Mouse (Mus musculus): ENCODE measurements at regions not wholly inside any gene's neighbourhood (a gene's known extent, or its start where the extent isn't known, plus 50 kb on each side); places are given as distances from the start of the nearest gene placed in this dataset.

DNA sequence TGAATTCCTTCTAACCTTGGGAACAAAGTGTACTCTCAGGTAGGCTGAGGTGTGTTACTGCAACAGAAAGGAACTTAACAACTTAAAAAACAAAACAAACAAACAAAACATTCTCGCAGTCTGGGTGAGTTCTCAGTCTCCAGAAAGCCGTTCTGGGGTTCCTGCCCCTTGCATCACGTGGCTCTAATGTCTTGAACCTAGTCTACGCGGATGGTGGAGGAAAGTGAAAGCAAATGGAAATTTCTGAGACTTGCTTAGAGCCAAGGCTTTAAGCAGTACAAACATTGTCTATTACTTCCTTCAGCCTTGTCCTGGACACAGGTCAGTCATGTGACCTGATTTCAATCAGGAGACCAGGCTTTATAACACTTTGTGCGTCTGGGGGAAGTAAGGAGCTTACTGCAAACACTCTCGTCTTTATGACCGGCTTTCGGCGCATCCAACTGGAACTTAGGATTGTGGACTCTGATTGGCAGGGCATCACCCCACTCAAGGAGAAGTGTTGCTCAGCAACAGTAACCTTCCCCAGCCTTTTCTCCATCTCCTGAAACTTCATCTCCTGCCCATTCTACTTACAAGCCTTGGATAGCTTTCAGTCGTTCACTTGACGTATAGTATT, 125.9 kb upstream of the Gnao1 start:
- TF ChIP-seq CTCF (IDR thresholded peaks at IDR 0.05; ENCODE audit: extremely low read depth, insufficient read length, insufficient replicate concordance, low read depth, low read length) (no peak), POLR2A (IDR thresholded peaks at IDR 0.05; ENCODE audit: low read depth, low read length) (no peak)

All from small intestine, adult 2 months (tissue).